Mouse (Mus musculus): Measurements from ENCODE around the gene Spen. TPM values are rescaled to one million over a fixed set of nuclear protein-coding genes. Genes with fewer than 3 reads are reported as not detected.

Gene Spen
- polyA plus RNA-seq (2021; fragmentation: Nextera tagmentation): 2.7 and 2.9 TPM in 2 replicates
- long read RNA-seq, experiment 1, partial matches to known transcripts: 3 of 7 reads
- long read RNA-seq, experiment 1, other reads (novel, unspliced or antisense): 4 of 7 reads
- long read RNA-seq, experiment 2, partial matches to known transcripts: 19 of 27 reads
- long read RNA-seq, experiment 2, other reads (novel, unspliced or antisense): 8 of 27 reads

DNA sequence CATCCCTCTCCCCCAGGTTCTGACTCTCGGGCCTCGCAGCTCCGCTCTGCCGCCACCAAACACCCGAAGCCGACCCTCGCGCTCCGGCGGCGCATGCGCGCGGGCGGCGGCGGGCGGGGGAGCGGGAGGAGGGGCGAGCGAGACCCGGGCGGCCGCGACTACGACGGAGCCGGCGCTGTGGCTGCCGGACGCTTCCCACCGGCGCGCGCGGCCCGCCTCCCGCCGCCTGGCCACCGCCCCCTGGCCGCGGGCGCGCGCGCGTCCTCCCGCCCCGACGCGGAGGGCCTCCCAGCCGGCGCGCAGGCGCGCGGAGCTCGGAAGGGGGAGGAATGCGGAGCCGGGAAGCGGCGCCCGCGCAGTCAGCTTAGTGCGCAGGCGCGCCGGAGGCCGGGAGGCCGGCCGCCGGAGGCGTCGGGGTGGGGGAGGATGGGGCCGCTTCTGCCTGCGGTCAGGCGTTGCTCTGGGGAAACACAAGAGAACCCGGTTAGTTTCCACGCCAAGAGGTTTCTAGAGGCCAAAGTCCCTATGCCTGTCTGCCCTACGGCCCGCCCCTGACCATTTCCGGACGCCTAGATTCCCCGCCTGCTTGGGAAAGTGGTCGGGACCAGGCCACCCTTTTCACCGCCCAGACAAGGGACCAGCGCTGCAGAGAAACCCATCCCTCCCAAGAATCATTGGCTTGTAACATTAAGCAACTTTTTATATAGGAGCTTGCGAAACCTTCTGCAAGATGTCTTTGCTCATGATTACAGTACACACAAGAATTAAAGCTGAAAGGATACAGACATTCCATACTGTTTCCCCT, at the start of gene Spen:
Gene Spen (minus strand): TSS at position 190 of the 805 bp plus-strand sequence.

GRCm38 (mm10) chr4:141444451-141445327, 93.7 kb downstream of the Spen start, which contains the start of gene Zbtb17:
Gene Zbtb17 (plus strand): TSS chr4:141444654.

DNA sequence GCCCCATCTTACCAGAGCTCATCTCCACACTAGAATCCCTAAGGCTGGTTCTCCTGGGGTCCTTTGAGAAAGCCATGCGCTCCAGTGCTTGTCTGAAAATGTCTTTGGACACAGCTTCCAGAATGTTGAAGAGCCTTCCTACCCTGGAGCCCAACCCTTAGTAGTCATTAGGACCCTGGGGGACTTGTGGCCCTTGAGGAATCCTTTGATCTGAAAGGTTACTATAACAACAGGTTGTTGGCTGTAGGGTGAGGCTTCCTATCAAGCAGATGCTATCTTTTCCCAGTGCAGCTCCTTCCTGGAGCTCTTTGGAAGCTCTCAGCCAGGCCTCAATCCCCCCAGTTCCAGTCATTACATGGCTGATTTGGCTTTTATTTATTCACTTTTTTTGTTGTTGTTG, 102.4 kb downstream of the Spen start, which contains the start of gene Srarp:
Gene Srarp (minus strand): TSS at position 132 of the 400 bp plus-strand sequence.

DNA sequence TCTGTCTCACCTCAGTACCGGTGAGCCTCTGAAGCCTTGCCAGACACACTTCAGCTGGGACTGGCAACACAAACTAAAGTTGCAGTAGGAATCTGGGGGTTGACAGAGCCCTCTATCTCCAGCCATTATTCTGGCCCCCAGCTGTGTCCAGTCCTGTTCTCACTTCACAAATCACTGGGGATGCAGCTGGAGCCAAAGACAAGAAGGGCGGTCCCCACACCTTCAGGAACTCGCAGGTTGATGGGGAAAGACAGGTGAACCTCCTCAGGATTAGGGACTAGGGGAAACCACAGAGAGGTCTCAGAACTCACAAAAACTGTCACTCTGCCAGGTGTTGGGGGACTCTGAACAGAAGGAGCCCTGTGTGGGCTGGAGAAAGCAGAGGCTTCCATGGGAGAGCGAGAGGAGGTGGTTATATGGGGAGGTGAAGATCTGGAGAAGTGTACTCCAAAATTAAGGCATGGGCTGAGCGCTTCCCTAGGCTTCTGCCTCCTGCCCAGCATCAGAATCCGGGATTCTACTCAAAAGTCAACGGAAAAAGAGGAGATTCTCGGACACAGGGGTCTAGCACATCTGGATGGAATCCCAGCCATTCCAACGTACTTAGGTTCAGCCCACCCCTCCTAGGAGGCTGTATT, 118.1 kb downstream of the Spen start, which contains the start of gene Hspb7:
Gene Hspb7 (plus strand): TSS at position 588 of the 638 bp plus-strand sequence.

Other genes starting within 250 kb of the Spen start
- gene Epha2, start 237.4 kb downstream of the Spen start, polyA plus RNA-seq (2021; fragmentation: Nextera tagmentation): 0.15 and 0.25 TPM in 2 replicates
- gene Fam131c, start 170.4 kb downstream of the Spen start, polyA plus RNA-seq (2021; fragmentation: Nextera tagmentation): 0.13 TPM in 2 replicates
- 0.13 and 0.33 TPM in 2 replicates for gene Clcnka, start 139.9 kb downstream of the Spen start, polyA plus RNA-seq (2021; fragmentation: Nextera tagmentation)
- gene Clcnkb, start 122.6 kb downstream of the Spen start, polyA plus RNA-seq (2021; fragmentation: Nextera tagmentation): not detected in 2 replicates
- gene Hspb7, start 117.8 kb downstream of the Spen start, polyA plus RNA-seq (2021; fragmentation: Nextera tagmentation): 0.06 TPM in 1 of 2 replicates, not detected in the other
- 0.48 TPM in 1 of 2 replicates, not detected in the other for gene Srarp, start 102.5 kb downstream of the Spen start, polyA plus RNA-seq (2021; fragmentation: Nextera tagmentation)
- 13.5 and 14.5 TPM in 2 replicates for gene Zbtb17, start 93.9 kb downstream of the Spen start, polyA plus RNA-seq (2021; fragmentation: Nextera tagmentation)
- gene Fblim1, start 67.5 kb upstream of the Spen start, polyA plus RNA-seq (2021; fragmentation: Nextera tagmentation): 0.20 and 0.40 TPM in 2 replicates
- gene Tmem82, start 80.0 kb upstream of the Spen start, polyA plus RNA-seq (2021; fragmentation: Nextera tagmentation): 0.18 and 0.31 TPM in 2 replicates
- 1.9 and 2.7 TPM in 2 replicates for gene Slc25a34, start 85.2 kb upstream of the Spen start, polyA plus RNA-seq (2021; fragmentation: Nextera tagmentation)
- 6.5 and 7.1 TPM in 2 replicates for gene Plekhm2, start 126.3 kb upstream of the Spen start, polyA plus RNA-seq (2021; fragmentation: Nextera tagmentation)
- not detected in 2 replicates for gene Rsc1a1, start 147.0 kb upstream of the Spen start, polyA plus RNA-seq (2021; fragmentation: Nextera tagmentation)
- 4.4 and 7.0 TPM in 2 replicates for gene Ddi2, start 184.8 kb upstream of the Spen start, polyA plus RNA-seq (2021; fragmentation: Nextera tagmentation)
- gene Agmat, start 208.1 kb upstream of the Spen start, polyA plus RNA-seq (2021; fragmentation: Nextera tagmentation): 0.29 and 0.69 TPM in 2 replicates

All from layer of hippocampus, adult 6 months (tissue).